Mouse (Mus musculus): ENCODE results near the gene AC134908.4.

- TF ChIP-seq CHD2 (IDR thresholded peaks at IDR 0.05; ENCODE audit: low read depth, low read length) (no peak), MAFK (IDR thresholded peaks at IDR 0.05; ENCODE audit: insufficient read depth, low read depth, low read length) (no peak), HCFC1 (IDR thresholded peaks at IDR 0.05; ENCODE audit: borderline replicate concordance, insufficient read depth, low read length) (no peak), ZNF384 (IDR thresholded peaks at IDR 0.05; ENCODE audit: low read depth, low read length) (no peak)
These were observed 12.6 kb upstream of the AC134908.4 start for GRCm38 (mm10) chr17:25808028-25808427.

All from ES-E14 (cell line).